33 mouse cellular contexts compared by ENCODE assay signal in the genomic region with DNA sequence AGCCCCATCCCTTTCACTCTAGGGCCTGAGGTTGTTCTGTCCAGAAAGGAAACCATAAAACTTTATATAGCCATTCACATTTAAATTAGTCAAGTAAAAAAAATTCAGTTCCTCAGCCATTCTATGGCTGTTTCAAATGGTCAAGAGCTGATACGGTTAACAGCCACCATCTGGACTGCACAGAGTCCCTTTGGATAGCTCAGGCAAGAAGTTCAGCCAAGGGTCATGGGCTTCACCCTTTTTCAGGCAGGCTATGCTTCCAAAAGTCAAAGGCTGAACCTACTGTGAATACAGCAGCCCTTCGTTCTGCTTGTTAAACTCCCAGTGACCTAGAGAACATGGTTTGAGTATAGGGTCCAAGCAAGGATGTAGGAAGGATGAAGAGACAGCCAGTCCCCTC. TPM values are rescaled to one million over a fixed set of nuclear protein-coding genes. Genes with fewer than 3 reads are reported as not detected.
DNase-seq lines count a peak whose midpoint lies in the region; ATAC-seq and TF ChIP-seq lines count a peak whose summit lies in the region.
"Had no signal": no experiment of that assay in that cellular context is flagged by ENCODE, and none has a peak within 500 bp of the region (broad histone marks: within the 10 kb centered on the region; RNA-seq: fewer than 3 reads in every experiment).

No protein-coding gene starts in this region.

- DNase-seq in heart, adult 11 months: peak; percentile 94
- DNase-seq in heart, adult 8-10 months (ENCODE audit: low spot score): no peak
- peak; percentile 36 for DNase-seq in kidney, adult 2 months
- no peak for DNase-seq in kidney, postnatal 14 days
- DNase-seq in lung, postnatal 10 days: peak; percentile 17
- no peak for DNase-seq in lung, postnatal 0 days (ENCODE audit: low spot score)
- DNase-seq in cerebellum, adult 9-11 months: no peak
- DNase-seq: adrenal gland, adult 2 months; B cell, adult 2 months; cerebellum, adult 18-20 months; cerebellum, postnatal 25 days; forebrain, postnatal 0 days; layer of hippocampus, postnatal 36 days; liver, embryonic 13.5 days; lung, adult 2 months; lung, postnatal 36 days; thymus, postnatal 14 days had no signal

- TF ChIP-seq POLR2A in kidney, adult 2 months (IDR thresholded peaks at IDR 0.05; ENCODE audit: low read depth, low read length): no peak

- no peaks in the 10 kb centered on the region for H3K9me3 ChIP-seq in lung, postnatal 0 days (ENCODE audit: low read length)
- H3K9me3 ChIP-seq: embryonic facial prominence, embryonic 12.5 days; G1E; heart, embryonic 15.5 days; hindbrain, embryonic 13.5 days; limb, embryonic 12.5 days; liver, embryonic 13.5 days; megakaryocyte, embryonic 14.5 days; midbrain, embryonic 13.5 days; neural tube, embryonic 13.5 days had no signal

- no peak overlapping the region for H3K9ac ChIP-seq in lung, postnatal 0 days (replicated peaks; ENCODE audit: low read depth)
- H3K9ac ChIP-seq: embryonic facial prominence, embryonic 12.5 days; forebrain, postnatal 0 days; heart, embryonic 15.5 days; hindbrain, embryonic 13.5 days; limb, embryonic 12.5 days; liver, embryonic 13.5 days; midbrain, embryonic 13.5 days; neural tube, embryonic 13.5 days had no signal

- no peak overlapping the region for H3K4me3 ChIP-seq in kidney, adult 2 months (ENCODE audit: insufficient read depth, low read depth, low read length)
- H3K4me3 ChIP-seq in lung, postnatal 0 days (ENCODE audit: low read depth, low read length): no peak overlapping the region
- H3K4me3 ChIP-seq: embryonic facial prominence, embryonic 12.5 days; heart, embryonic 15.5 days; hindbrain, embryonic 13.5 days; limb, embryonic 12.5 days; liver, embryonic 13.5 days; megakaryocyte, embryonic 14.5 days; midbrain, embryonic 13.5 days; neural tube, embryonic 13.5 days had no signal

- no peaks in the 10 kb centered on the region for H3K4me1 ChIP-seq in kidney, adult 2 months (ENCODE audit: control insufficient read depth, insufficient read depth, low read length)
- H3K4me1 ChIP-seq in lung, postnatal 0 days (ENCODE audit: insufficient read depth, low read depth, low read length): no peaks in the 10 kb centered on the region
- H3K4me1 ChIP-seq: embryonic facial prominence, embryonic 12.5 days; heart, embryonic 15.5 days; hindbrain, embryonic 13.5 days; midbrain, embryonic 13.5 days had no signal

- no peaks in the 10 kb centered on the region for H3K27me3 ChIP-seq in kidney, adult 2 months (replicated peaks; ENCODE audit: control insufficient read depth, insufficient read depth, low read length)
- no peaks in the 10 kb centered on the region for H3K27me3 ChIP-seq in lung, postnatal 0 days (replicated peaks; ENCODE audit: insufficient read depth, low read length)
- H3K27me3 ChIP-seq: embryonic facial prominence, embryonic 12.5 days; heart, embryonic 15.5 days; liver, embryonic 13.5 days; neural tube, embryonic 13.5 days; Patski had no signal

- ATAC-seq in lung, postnatal 0 days: no peak
- ATAC-seq: forebrain, postnatal 0 days; midbrain, embryonic 13.5 days; Patski had no signal

- 54% methylated on average over 2 of the region's 2 CpGs for WGBS in kidney, adult 2 months
- 72% methylated on average over 2 of the region's 2 CpGs for whole genome bisulfite sequencing in lung, postnatal 0 days

- TF ChIP-seq CTCF in kidney, adult 2 months (conservative IDR thresholded peaks at IDR 0.05; ENCODE audit: insufficient read depth, insufficient read length, low read depth, low read length): no peak
- TF ChIP-seq CTCF in lung, postnatal 0 days (IDR thresholded peaks at IDR 0.05): no peak

- no peak for TF ChIP-seq EP300 in lung, postnatal 0 days (IDR thresholded peaks at IDR 0.05)

- no peak overlapping the region for H3K4me2 ChIP-seq in lung, postnatal 0 days (replicated peaks; ENCODE audit: low read depth, low read length)
- H3K4me2 ChIP-seq: embryonic facial prominence, embryonic 12.5 days; heart, embryonic 15.5 days; hindbrain, embryonic 13.5 days; limb, embryonic 12.5 days; liver, embryonic 13.5 days; midbrain, embryonic 13.5 days; neural tube, embryonic 13.5 days had no signal

- H3K27ac ChIP-seq in kidney, adult 2 months (ENCODE audit: insufficient read depth, low read depth, low read length): no peak overlapping the region
- no peak overlapping the region for H3K27ac ChIP-seq in lung, postnatal 0 days (ENCODE audit: low read length)
- H3K27ac ChIP-seq: embryonic facial prominence, embryonic 12.5 days; heart, embryonic 15.5 days; hindbrain, embryonic 13.5 days; limb, embryonic 12.5 days; liver, embryonic 13.5 days; midbrain, embryonic 13.5 days; neural tube, embryonic 13.5 days had no signal

- no peaks in the 10 kb centered on the region for H3K36me3 ChIP-seq in kidney, adult 2 months (ENCODE audit: control insufficient read depth, insufficient read depth, low read length)
- H3K36me3 ChIP-seq in lung, postnatal 0 days (ENCODE audit: insufficient read depth, low read length): no peaks in the 10 kb centered on the region
- H3K36me3 ChIP-seq: embryonic facial prominence, embryonic 12.5 days; G1E; heart, embryonic 15.5 days; limb, embryonic 12.5 days; liver, embryonic 13.5 days had no signal

RNA-seq across cellular contexts. Expression of gene Ddx25, which starts 13.7 kb away (rescaled TPM):
- under 1 TPM in 1 of 4 experiments, not detected in 3; 0.03 TPM for total RNA-seq in heart, adult 8-10 months (2022)
- polyA plus RNA-seq in kidney, adult 2 months (2012; rRNA removed): 0.03 and 0.05 TPM in 2 replicates
- polyA plus RNA-seq in lung, postnatal 0 days (2015; fragmentation: Nextera tagmentation; extraction: Ambion mirVana): 0.07 and 0.10 TPM in 2 replicates
- total RNA-seq: heart, adult 18-20 months had no signal

RNA-seq across cellular contexts. Expression of gene Pus3, which starts 13.7 kb away (rescaled TPM):
- total RNA-seq in heart, adult 8-10 months (2022): 1 to 10 TPM; 5.1 to 6.3 (median 5.7) TPM
- polyA plus RNA-seq in kidney, adult 2 months (2012; rRNA removed): 2.1 and 2.8 TPM in 2 replicates
- 7.3 and 8.5 TPM in 2 replicates for polyA plus RNA-seq in lung, postnatal 0 days (2015; fragmentation: Nextera tagmentation; extraction: Ambion mirVana)

RNA-seq across cellular contexts. Expression of gene Pate2, which starts 25.4 kb away (rescaled TPM):
- not detected for total RNA-seq in heart, adult 8-10 months (2022)
- polyA plus RNA-seq in kidney, adult 2 months (2012; rRNA removed): 0.05 TPM in 1 of 2 replicates, not detected in the other
- 0.06 and 0.10 TPM in 2 replicates for polyA plus RNA-seq in lung, postnatal 0 days (2015; fragmentation: Nextera tagmentation; extraction: Ambion mirVana)
- total RNA-seq: heart, adult 18-20 months; monocyte, adult 5-6 weeks had no signal
- polyA plus RNA-seq: lung, adult 2 months had no signal

RNA-seq across cellular contexts. Expression of gene Hyls1, which starts 25.5 kb away (rescaled TPM):
- total RNA-seq in heart, adult 8-10 months (2022): 1 to 10 TPM; 1.2 to 2.8 (median 2.0) TPM
- polyA plus RNA-seq in kidney, adult 2 months (2012; rRNA removed): 0.81 and 0.87 TPM in 2 replicates
- polyA plus RNA-seq in lung, postnatal 0 days (2015; fragmentation: Nextera tagmentation; extraction: Ambion mirVana): 4.7 and 5.0 TPM in 2 replicates

RNA-seq across cellular contexts. Expression of gene Gm1113, which starts 26.6 kb away (rescaled TPM):
- not detected for total RNA-seq in heart, adult 8-10 months (2022)
- polyA plus RNA-seq in kidney, adult 2 months (2012; rRNA removed): not detected in 2 replicates
- polyA plus RNA-seq in lung, postnatal 0 days (2015; fragmentation: Nextera tagmentation; extraction: Ambion mirVana): not detected in 2 replicates
- total RNA-seq: adrenal gland, adult 2 months; CH12.LX; forebrain, postnatal 0 days; G1E; heart, adult 18-20 months; layer of hippocampus, adult 8-10 months; layer of hippocampus, postnatal 36 days; left cerebral cortex, postnatal 10 days; monocyte, adult 5-6 weeks had no signal
- polyA plus RNA-seq: adrenal gland, adult 2 months; embryonic facial prominence, embryonic 12.5 days; forebrain, embryonic 11.5 days; forebrain, postnatal 0 days; G1E; heart, embryonic 15.5 days; hindbrain, embryonic 13.5 days; limb, embryonic 12.5 days; liver, embryonic 13.5 days; lung, adult 2 months; midbrain, embryonic 13.5 days; neural tube, embryonic 13.5 days; Patski; stomach, embryonic 14.5 days had no signal

Comparison
In these comparisons a context has a peak if more than half of its experiments do, and no peak if none do; other contexts are left out.
1. DNase-seq: peak in heart, adult 11 months (single experiment), kidney, adult 2 months (single experiment) and lung, postnatal 10 days (single experiment); none in heart, adult 8-10 months (single experiment), kidney, postnatal 14 days (single experiment), lung, postnatal 0 days (single experiment) and cerebellum, adult 9-11 months (single experiment).